Mouse (Mus musculus) spleen, adult 2 months (tissue): ENCODE measurements at regions not wholly inside any gene's neighbourhood (a gene's known extent, or its start where the extent isn't known, plus 50 kb on each side); places are given as distances from the start of the nearest gene placed in this dataset.

ENCODE experiments used
- CTCF ChIP-seq: fragments of 200-500 bp; IDR thresholded peaks from 2 replicates; pipeline ENCODE4 v1.5.1; 2011; ENCODE audit warnings: mild to moderate bottlenecking, inconsistent platforms; ENCODE audit not compliant: insufficient read depth, insufficient read length, insufficient replicate concordance; ENCODE audit errors: extremely low read depth
- POLR2A ChIP-seq: fragments of 200-500 bp; IDR thresholded peaks from 2 replicates; pipeline ENCODE4 v1.6.1; 2011; ENCODE audit warnings: low read depth, low read length, inconsistent platforms

- TF ChIP-seq CTCF = no peak
- TF ChIP-seq POLR2A = no peak
Observed at GRCm38 (mm10) chr16:57888138-57888537, 133.6 kb upstream of the Col8a1 start.
